In the genomic region with DNA sequence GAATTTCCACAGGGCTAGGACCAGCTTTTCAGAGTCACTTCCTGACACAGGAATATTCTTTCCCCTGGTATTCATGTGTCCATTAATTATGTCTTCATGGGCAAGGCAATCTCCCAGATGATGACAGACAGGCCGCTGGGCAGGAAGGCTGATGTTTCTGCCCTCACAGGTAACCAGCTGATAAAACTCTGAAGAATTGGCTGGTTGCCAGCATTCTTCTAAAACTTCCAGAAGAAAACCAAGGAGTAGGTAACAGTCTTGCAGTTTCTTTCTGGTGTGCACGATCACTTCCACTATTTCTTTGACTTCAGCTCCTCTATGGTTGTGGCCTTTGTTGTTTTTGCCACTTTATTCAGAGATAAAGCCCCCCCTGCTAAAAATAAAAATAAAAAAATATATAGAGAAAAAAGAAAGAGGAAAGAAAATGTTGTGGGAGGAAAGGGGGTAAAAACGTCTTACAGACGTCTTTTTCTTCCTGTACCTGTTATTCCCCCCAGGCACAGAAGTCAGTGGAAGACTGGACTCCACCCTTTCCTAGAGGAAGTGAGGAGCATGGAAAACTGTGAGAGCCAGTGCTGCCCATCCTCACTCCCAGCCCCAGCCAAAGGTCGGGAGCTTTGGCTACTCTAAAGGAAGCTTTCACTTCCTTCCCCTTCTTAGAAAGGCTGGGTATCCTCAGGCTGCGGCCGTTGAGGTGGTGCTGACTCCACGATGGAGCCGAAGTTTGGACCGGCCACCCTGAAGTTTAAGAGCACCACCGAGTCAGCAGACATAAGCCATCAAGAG, we compare ENCODE assay signal across 15 mouse cellular contexts.
DNase-seq lines count a peak whose midpoint lies in the region; ATAC-seq and TF ChIP-seq lines count a peak whose summit lies in the region.
"Had no signal": no experiment of that assay in that cellular context is flagged by ENCODE, and none has a peak within 500 bp of the region (broad histone marks: within the 10 kb centered on the region; RNA-seq: fewer than 3 reads in every experiment).

No protein-coding gene starts in this region.

- no peak overlapping the region for H3K9ac ChIP-seq in heart, embryonic 16.5 days (ENCODE audit: low read length)
- H3K9ac ChIP-seq: forebrain, embryonic 12.5 days; liver, embryonic 12.5 days; midbrain, embryonic 12.5 days had no signal

- DNase-seq in kidney, postnatal 10 days, result peak; percentile 41
- no peak for DNase-seq in kidney, adult 18-20 months
- peak; percentile 31 to 46 for DNase-seq in heart, adult 9 months (ENCODE audit: low spot score in 2 of 2)
- no peak for DNase-seq in cerebellum, adult 2 months
- DNase-seq in gastrocnemius, postnatal 14 days, result no peak
- DNase-seq: adrenal gland, postnatal 25 days; cerebellum, adult 11 months; embryo, embryonic 11 days; gastrocnemius, postnatal 10 days had no signal

- H3K27ac ChIP-seq in heart, embryonic 16.5 days (ENCODE audit: low read length), result peak overlapping the region; percentile 93
- no peak overlapping the region for H3K27ac ChIP-seq in cerebellum, adult 2 months (ENCODE audit: insufficient read depth, low read length)
- H3K27ac ChIP-seq: liver, embryonic 12.5 days; midbrain, embryonic 12.5 days had no signal

- TF ChIP-seq POLR2A in cerebellum, adult 2 months (IDR thresholded peaks at IDR 0.05; ENCODE audit: borderline replicate concordance, insufficient read depth, low read length), result no peak

- TF ChIP-seq CTCF in cerebellum, adult 2 months (IDR thresholded peaks at IDR 0.05; ENCODE audit: borderline replicate concordance, insufficient read depth, low read depth, low read length), result no peak

- intact Hi-C loops in gastrocnemius, postnatal 14 days (cut with DNase I; ENCODE audit: low total_unique reads), result loop anchor here (10.0 kb wide), 1 partner anchor 115 kb away; a partner anchor contains a TSS

- peak; percentile 21; the same call in 1 of the 2 replicates for ATAC-seq in heart, embryonic 16.5 days (replicated peaks; ENCODE audit: extremely low read depth, insufficient read depth, low FRiP score)
- ATAC-seq in megakaryocyte, adult 5-6 weeks (ENCODE audit: poor library complexity, severe bottlenecking), result 0 out of 2 replicates have a peak, but pooled peaks have one; percentile 25
- ATAC-seq: inflammation-experienced regulatory T-cells, adult 6 months; liver, embryonic 12.5 days had no signal

- peaks cover 12% of the 10 kb centered on the region for H3K36me3 ChIP-seq in heart, embryonic 16.5 days (ENCODE audit: control insufficient read depth, insufficient read depth)

- no peak overlapping the region for H3K4me2 ChIP-seq in heart, embryonic 16.5 days (ENCODE audit: low read depth, low read length)
- H3K4me2 ChIP-seq: forebrain, embryonic 12.5 days; liver, embryonic 12.5 days; midbrain, embryonic 12.5 days had no signal

- H3K27me3 ChIP-seq in heart, embryonic 16.5 days (ENCODE audit: control insufficient read depth, insufficient read depth, low read length), result no peaks in the 10 kb centered on the region
- H3K27me3 ChIP-seq in cerebellum, adult 2 months (ENCODE audit: control insufficient read depth, insufficient read depth, low read length), result no peaks in the 10 kb centered on the region; the same call in 1 of the 2 replicates
- H3K27me3 ChIP-seq: forebrain, embryonic 12.5 days; liver, embryonic 12.5 days had no signal

- 49% methylated on average over 11 of the region's 11 CpGs for WGBS in heart, embryonic 16.5 days
- 87% methylated on average over 11 of the region's 11 CpGs for WGBS in cerebellum, adult 2 months

- no peak overlapping the region for H3K4me3 ChIP-seq in heart, embryonic 16.5 days (ENCODE audit: low read length)
- H3K4me3 ChIP-seq in cerebellum, adult 2 months (replicated peaks; ENCODE audit: insufficient read depth, low read depth, low read length), result no peak overlapping the region
- H3K4me3 ChIP-seq: forebrain, embryonic 12.5 days; liver, embryonic 12.5 days; midbrain, embryonic 12.5 days had no signal

- no peaks in the 10 kb centered on the region for H3K9me3 ChIP-seq in heart, embryonic 16.5 days (replicated peaks; ENCODE audit: control insufficient read depth, low read length)
- H3K9me3 ChIP-seq: forebrain, embryonic 12.5 days; liver, embryonic 12.5 days; midbrain, embryonic 12.5 days had no signal

- peaks cover 27% of the 10 kb centered on the region for H3K4me1 ChIP-seq in heart, embryonic 16.5 days (ENCODE audit: control insufficient read depth, insufficient read depth, low read length)
- no peaks in the 10 kb centered on the region for H3K4me1 ChIP-seq in cerebellum, adult 2 months (ENCODE audit: control insufficient read depth, insufficient read depth, low read length)

Comparison
In these comparisons a context has a peak if more than half of its experiments do, and no peak if none do; other contexts are left out.
1. DNase-seq: peak in kidney, postnatal 10 days (single experiment) and heart, adult 9 months (2 of 2); none in kidney, adult 18-20 months (single experiment), cerebellum, adult 2 months (0 of 2) and gastrocnemius, postnatal 14 days (single experiment).